Mouse (Mus musculus): ENCODE measurements at regions not wholly inside any gene's neighbourhood (a gene's known extent, or its start where the extent isn't known, plus 50 kb on each side); places are given as distances from the start of the nearest gene placed in this dataset.

- DNase-seq (ENCODE audit: low read depth, low spot score), result no peak
- Histone ChIP-seq H3K27me3 (ENCODE audit: control insufficient read depth, insufficient read depth, low read length, poor library complexity, severe bottlenecking) (0 out of 2 replicates have a peak, but pooled peaks cover 1% of the 10 kb centered on the region), H3K36me3 (ENCODE audit: control insufficient read depth, insufficient read depth, low read length, poor library complexity, severe bottlenecking) (no peaks in the 10 kb centered on the region)
Measured at GRCm38 (mm10) chr8:127860376-127860775, 498.0 kb upstream of the Nrp1 start.

GRCm38 (mm10) chr8:127860891-127861290, 497.5 kb upstream of the Nrp1 start:
- H3K27me3 ChIP-seq (ENCODE audit: control insufficient read depth, insufficient read depth, low read length, poor library complexity, severe bottlenecking), result 0 out of 2 replicates have a peak, but pooled peaks cover 1% of the 10 kb centered on the region
- no peaks in the 10 kb centered on the region for H3K36me3 ChIP-seq (ENCODE audit: control insufficient read depth, insufficient read depth, low read length, poor library complexity, severe bottlenecking)
- DNase-seq (ENCODE audit: low read depth, low spot score), result peak; percentile 50

GRCm38 (mm10) chr8:127884641-127885040, 473.8 kb upstream of the Nrp1 start:
- Histone ChIP-seq H3K27me3 (ENCODE audit: control insufficient read depth, insufficient read depth, low read length, poor library complexity, severe bottlenecking) (no peaks in the 10 kb centered on the region), H3K36me3 (ENCODE audit: control insufficient read depth, insufficient read depth, low read length, poor library complexity, severe bottlenecking) (no peaks in the 10 kb centered on the region)
- no peak for DNase-seq (ENCODE audit: low read depth, low spot score)

- no peaks in the 10 kb centered on the region for H3K36me3 ChIP-seq (ENCODE audit: control insufficient read depth, insufficient read depth, low read length, poor library complexity, severe bottlenecking)
- no peak for DNase-seq (ENCODE audit: low read depth, low spot score)
Measured at GRCm38 (mm10) chr8:127885211-127885610, 473.2 kb upstream of the Nrp1 start.

DNA sequence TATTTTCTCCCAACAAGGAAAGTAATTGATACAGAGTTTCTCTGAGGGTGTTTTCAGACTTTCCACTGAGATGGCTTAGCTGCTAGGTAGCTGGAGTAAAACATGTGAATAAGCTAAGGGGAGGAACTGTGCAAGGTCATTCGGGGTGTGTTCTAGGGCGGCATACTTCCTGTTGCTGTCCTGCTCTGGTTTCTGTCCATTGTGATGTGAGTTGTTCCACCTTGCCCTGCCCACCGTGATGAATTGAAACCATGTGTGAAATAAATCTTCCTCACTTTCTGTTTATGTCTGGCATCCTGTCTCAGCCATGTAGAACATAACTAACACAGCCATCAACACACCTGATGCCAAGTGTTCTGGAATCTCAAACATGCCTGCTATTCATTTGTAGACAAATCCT, 472.6 kb upstream of the Nrp1 start:
- H3K27me3 ChIP-seq (ENCODE audit: control insufficient read depth, insufficient read depth, low read length, poor library complexity, severe bottlenecking), result no peaks in the 10 kb centered on the region
- no peak for DNase-seq (ENCODE audit: low read depth, low spot score)
- H3K36me3 ChIP-seq (ENCODE audit: control insufficient read depth, insufficient read depth, low read length, poor library complexity, severe bottlenecking), result no peaks in the 10 kb centered on the region

More at GRCm38 (mm10) chr8:127885211-127885610, 473.2 kb upstream of the Nrp1 start:
- H3K27me3 ChIP-seq (ENCODE audit: control insufficient read depth, insufficient read depth, low read length, poor library complexity, severe bottlenecking), result no peaks in the 10 kb centered on the region

GRCm38 (mm10) chr8:127890729-127891128, 467.7 kb upstream of the Nrp1 start:
- no peak for DNase-seq (ENCODE audit: low read depth, low spot score)
- H3K27me3 ChIP-seq (ENCODE audit: control insufficient read depth, insufficient read depth, low read length, poor library complexity, severe bottlenecking), result no peaks in the 10 kb centered on the region
- H3K36me3 ChIP-seq (ENCODE audit: control insufficient read depth, insufficient read depth, low read length, poor library complexity, severe bottlenecking), result no peaks in the 10 kb centered on the region

DNA sequence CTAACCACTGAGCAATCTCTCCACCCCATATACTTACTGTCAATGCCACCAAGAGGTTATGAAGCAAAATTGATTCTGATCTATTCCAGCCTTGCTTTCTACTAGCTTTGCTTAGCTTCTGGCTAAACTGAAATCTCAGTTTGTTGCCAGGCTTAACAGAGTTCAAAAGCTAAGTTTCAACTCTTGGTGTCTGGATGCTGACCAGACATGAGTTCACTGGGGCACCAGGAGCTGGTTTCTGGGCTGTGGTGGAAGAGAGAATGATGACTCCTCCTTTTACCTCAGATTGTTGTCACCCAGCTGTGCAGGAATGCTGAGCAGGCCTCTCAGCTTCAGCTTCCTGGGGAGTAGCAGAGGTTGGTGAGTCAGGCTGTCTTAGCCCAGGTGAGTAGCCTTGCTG, 464.1 kb upstream of the Nrp1 start:
- no peak for DNase-seq (ENCODE audit: low read depth, low spot score)
- no peaks in the 10 kb centered on the region for H3K27me3 ChIP-seq (ENCODE audit: control insufficient read depth, insufficient read depth, low read length, poor library complexity, severe bottlenecking)
- H3K36me3 ChIP-seq (ENCODE audit: control insufficient read depth, insufficient read depth, low read length, poor library complexity, severe bottlenecking), result no peaks in the 10 kb centered on the region

DNA sequence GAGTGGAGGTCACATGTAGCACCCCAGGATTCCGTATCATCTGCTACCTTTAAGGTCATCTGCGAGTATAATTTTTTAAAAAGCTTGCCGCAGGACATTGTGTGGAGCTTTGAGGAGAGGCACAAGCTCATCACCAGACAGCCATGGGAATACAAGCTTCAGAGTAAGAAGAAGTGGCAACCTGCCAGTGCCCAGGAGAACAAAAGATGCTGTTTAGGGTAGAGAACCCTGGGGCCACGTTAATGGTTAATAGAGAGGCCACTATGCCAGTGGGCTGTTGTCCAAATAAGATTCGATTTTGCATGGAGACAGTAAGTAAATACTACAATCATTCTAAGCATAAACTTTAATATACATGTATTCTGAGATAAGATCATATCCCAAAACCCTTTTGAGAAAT, 450.0 kb upstream of the Nrp1 start:
- Histone ChIP-seq H3K27me3 (ENCODE audit: control insufficient read depth, insufficient read depth, low read length, poor library complexity, severe bottlenecking) (no peaks in the 10 kb centered on the region), H3K36me3 (ENCODE audit: control insufficient read depth, insufficient read depth, low read length, poor library complexity, severe bottlenecking) (no peaks in the 10 kb centered on the region)
- DNase-seq (ENCODE audit: low read depth, low spot score), result no peak

DNA sequence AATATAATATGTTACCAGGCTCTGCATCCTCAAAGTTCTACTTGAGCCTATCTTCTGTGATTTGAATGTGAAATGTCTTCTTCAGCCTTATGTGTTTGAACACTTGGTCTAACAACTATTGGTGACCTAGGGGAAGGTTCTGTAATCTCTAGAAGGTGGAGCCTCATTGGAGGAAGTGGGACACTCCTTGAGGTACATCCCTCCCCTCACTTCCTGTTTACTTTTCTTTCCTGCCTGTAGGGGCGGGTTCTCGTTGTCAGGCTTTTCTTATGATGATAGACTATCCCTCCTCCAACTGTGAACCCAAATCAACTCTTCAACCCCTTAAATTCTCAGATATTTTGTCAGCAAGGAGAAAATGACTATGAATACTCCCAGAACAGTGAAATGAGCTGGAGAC, 448.8 kb upstream of the Nrp1 start:
- Histone ChIP-seq H3K36me3 (ENCODE audit: control insufficient read depth, insufficient read depth, low read length, poor library complexity, severe bottlenecking) (no peaks in the 10 kb centered on the region), H3K27me3 (ENCODE audit: control insufficient read depth, insufficient read depth, low read length, poor library complexity, severe bottlenecking) (no peaks in the 10 kb centered on the region)
- DNase-seq (ENCODE audit: low read depth, low spot score), result no peak

DNA sequence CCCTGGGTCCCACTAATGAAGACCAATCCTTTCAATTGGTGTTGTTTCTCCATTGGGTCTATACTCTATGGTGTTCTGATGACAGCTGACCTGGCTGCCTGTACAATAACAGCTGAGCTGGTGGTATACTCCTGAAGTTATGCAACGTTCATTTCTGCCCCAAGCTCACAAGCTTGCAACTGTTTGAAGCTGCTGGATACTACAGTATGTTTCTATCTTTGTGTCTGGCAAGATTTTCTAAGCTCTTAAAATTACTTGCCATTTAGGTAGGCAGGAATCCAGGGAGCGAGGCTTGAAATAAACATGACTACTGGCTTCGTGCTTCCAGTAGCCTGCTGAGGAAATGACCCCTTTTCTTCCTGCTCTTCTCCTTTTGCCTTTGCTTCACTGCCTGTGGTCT, 444.3 kb upstream of the Nrp1 start:
- DNase-seq (ENCODE audit: low read depth, low spot score), result no peak
- Histone ChIP-seq H3K36me3 (ENCODE audit: control insufficient read depth, insufficient read depth, low read length, poor library complexity, severe bottlenecking) (no peaks in the 10 kb centered on the region), H3K27me3 (ENCODE audit: control insufficient read depth, insufficient read depth, low read length, poor library complexity, severe bottlenecking) (no peaks in the 10 kb centered on the region)

DNA sequence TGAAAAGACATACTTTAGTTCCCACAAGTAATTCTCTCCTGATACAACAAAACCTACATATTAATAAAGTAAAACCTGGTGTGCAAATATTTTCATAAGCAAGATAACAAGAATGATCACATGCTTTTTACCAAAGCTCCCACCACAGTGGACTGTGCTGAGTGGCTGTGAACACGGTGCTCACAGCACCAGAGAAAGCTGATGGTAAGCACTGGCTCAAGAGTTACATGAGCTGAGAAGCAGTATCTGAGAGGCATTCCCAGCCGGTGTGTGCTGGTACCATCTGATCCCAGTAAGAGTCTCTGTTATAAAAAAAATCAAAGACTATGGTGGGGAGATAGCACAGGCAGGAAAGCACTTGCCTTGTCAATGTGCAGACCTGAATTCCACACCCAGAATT, 443.5 kb upstream of the Nrp1 start:
- Histone ChIP-seq H3K27me3 (ENCODE audit: control insufficient read depth, insufficient read depth, low read length, poor library complexity, severe bottlenecking) (no peaks in the 10 kb centered on the region), H3K36me3 (ENCODE audit: control insufficient read depth, insufficient read depth, low read length, poor library complexity, severe bottlenecking) (no peaks in the 10 kb centered on the region)
- DNase-seq (ENCODE audit: low read depth, low spot score), result no peak

DNA sequence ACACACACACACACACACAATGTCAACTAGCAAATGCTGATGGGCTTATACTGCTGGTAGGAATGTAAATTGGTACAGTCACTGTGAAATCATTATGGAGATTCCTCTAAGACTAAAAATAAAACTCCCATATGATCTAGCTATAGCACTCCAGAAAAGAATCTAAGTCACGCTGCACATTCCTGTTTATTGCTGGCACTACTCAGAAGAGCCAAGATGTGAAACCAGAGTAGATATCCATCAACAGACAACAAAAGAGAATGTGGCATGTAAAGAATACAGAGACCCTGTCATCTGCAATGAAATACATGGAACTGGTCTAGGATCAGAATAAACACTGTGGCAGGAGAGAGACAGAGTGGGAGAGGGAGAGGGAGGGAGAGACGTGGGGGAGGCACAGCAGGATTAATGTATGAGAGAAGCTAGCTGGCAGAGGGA, 442.8 kb upstream of the Nrp1 start:
- Histone ChIP-seq H3K27me3 (ENCODE audit: control insufficient read depth, insufficient read depth, low read length, poor library complexity, severe bottlenecking) (no peaks in the 10 kb centered on the region), H3K36me3 (ENCODE audit: control insufficient read depth, insufficient read depth, low read length, poor library complexity, severe bottlenecking) (no peaks in the 10 kb centered on the region)
- no peak for DNase-seq (ENCODE audit: low read depth, low spot score)

GRCm38 (mm10) chr8:127921925-127922324, 436.5 kb upstream of the Nrp1 start:
- no peaks in the 10 kb centered on the region for H3K36me3 ChIP-seq (ENCODE audit: control insufficient read depth, insufficient read depth, low read length, poor library complexity, severe bottlenecking)
- H3K27me3 ChIP-seq (ENCODE audit: control insufficient read depth, insufficient read depth, low read length, poor library complexity, severe bottlenecking), result no peaks in the 10 kb centered on the region
- DNase-seq (ENCODE audit: low read depth, low spot score), result no peak

- Histone ChIP-seq H3K36me3 (ENCODE audit: control insufficient read depth, insufficient read depth, low read length, poor library complexity, severe bottlenecking) (no peaks in the 10 kb centered on the region), H3K27me3 (ENCODE audit: control insufficient read depth, insufficient read depth, low read length, poor library complexity, severe bottlenecking) (no peaks in the 10 kb centered on the region)
- no peak for DNase-seq (ENCODE audit: low read depth, low spot score)
Measured at GRCm38 (mm10) chr8:127923321-127923720, 435.1 kb upstream of the Nrp1 start.

- Histone ChIP-seq H3K27me3 (ENCODE audit: control insufficient read depth, insufficient read depth, low read length, poor library complexity, severe bottlenecking) (no peaks in the 10 kb centered on the region), H3K36me3 (ENCODE audit: control insufficient read depth, insufficient read depth, low read length, poor library complexity, severe bottlenecking) (no peaks in the 10 kb centered on the region)
- no peak for DNase-seq (ENCODE audit: low read depth, low spot score)
Measured at GRCm38 (mm10) chr8:127932276-127932675, 426.1 kb upstream of the Nrp1 start.

DNA sequence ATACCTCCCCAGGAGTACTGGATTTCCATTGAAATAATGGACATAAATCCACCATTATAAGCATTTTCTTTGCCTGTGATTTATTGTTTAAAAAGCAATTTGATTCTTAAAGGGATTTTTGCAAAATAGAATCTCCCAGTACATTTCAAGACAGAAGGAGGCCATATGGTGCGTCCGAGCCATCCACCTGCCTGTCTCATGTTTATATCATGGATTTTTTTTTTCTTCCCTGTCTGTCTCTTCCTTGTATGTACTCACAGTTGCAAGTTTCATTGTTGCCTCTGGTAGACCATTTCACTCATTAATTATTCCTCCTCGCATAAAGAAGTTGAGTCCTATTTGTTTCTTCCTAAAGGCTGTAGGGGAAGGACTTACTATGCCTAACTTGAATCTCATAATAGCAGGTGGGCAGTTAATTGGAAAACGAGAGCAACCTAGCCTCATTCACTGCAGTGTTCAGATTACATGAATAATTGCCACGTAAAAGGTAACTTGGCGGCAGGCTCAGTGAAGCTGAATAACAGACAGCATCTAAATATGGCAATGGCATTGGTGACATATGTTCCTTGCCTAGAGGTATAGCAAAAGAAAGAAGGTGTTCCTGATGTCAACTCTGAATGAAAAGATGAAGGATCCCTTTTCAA, 421.5 kb upstream of the Nrp1 start:
- Histone ChIP-seq H3K27me3 (ENCODE audit: control insufficient read depth, insufficient read depth, low read length, poor library complexity, severe bottlenecking) (no peaks in the 10 kb centered on the region), H3K36me3 (ENCODE audit: control insufficient read depth, insufficient read depth, low read length, poor library complexity, severe bottlenecking) (no peaks in the 10 kb centered on the region)
- no peak for DNase-seq (ENCODE audit: low read depth, low spot score)

Measured in splenic B cell, adult 2 months (primary cell).